Mouse (Mus musculus) CH12.LX (cell line): ENCODE data around the gene Fxyd5. TPM values are rescaled to one million over a fixed set of nuclear protein-coding genes. Genes with fewer than 3 reads are reported as not detected.

Experiments used
- DNase-seq: peaks from one replicate; pipeline ENCODE4 v3.0.0-alpha.2; 2013; ENCODE audit errors: extremely low read depth
- H3K27ac ChIP-seq: 2 replicates; pipeline ENCODE4 v1.5.1; 2012; ENCODE audit warnings: low read depth, mild to moderate bottlenecking, control low read depth, moderate library complexity; ENCODE audit not compliant: insufficient read depth
- H3K27me3 ChIP-seq: replicated peaks from 2 replicates; pipeline ENCODE3; 2012; ENCODE audit warnings: inconsistent platforms
- H3K36me3 ChIP-seq, 2 experiments: replicated peaks in 1 of 2; 2 replicates each; pipeline versions ENCODE3 to v1.6.1; 2012; ENCODE audit warnings: inconsistent platforms in 1 of 2, low read length in 1 of 2, mild to moderate bottlenecking in 1 of 2, mixed read lengths in 1 of 2, moderate library complexity in 1 of 2; ENCODE audit not compliant: control insufficient read depth in 1 of 2, insufficient read depth in 1 of 2
- H3K4me1 ChIP-seq, 2 experiments: 2 replicates each; pipeline ENCODE4 v1.6.1; 2012; ENCODE audit warnings: inconsistent platforms in 1 of 2, moderate library complexity in 1 of 2; ENCODE audit not compliant: insufficient read depth in 2 of 2, control insufficient read depth in 1 of 2
- H3K4me2 ChIP-seq: 2 replicates; pipeline ENCODE4 v1.6.1; 2012; ENCODE audit warnings: low read depth, mild to moderate bottlenecking, control low read depth; ENCODE audit not compliant: poor library complexity, insufficient read depth, severe bottlenecking
- H3K4me3 ChIP-seq, 3 experiments: fragments of 150-350 bp in 1 of 3; sonication (generic) in 1 of 3; replicated peaks in 1 of 3; 2 replicates each; pipeline versions ENCODE3 to v1.5.1; 2011 to 2012; ENCODE audit warnings: low read depth in 2 of 3, low read length in 2 of 3, mild to moderate bottlenecking in 2 of 3, moderate library complexity in 2 of 3, control low read depth in 1 of 3, improper control_type of control experiment in 1 of 3, inconsistent platforms in 1 of 3, mixed read lengths in 1 of 3; ENCODE audit not compliant: poor library complexity in 1 of 3
- H3K79me2 ChIP-seq: replicated peaks from 2 replicates; pipeline ENCODE4 v1.6.1; 2012; ENCODE audit warnings: mild to moderate bottlenecking, moderate library complexity; ENCODE audit not compliant: control insufficient read depth, poor library complexity, insufficient read depth, severe bottlenecking; ENCODE audit errors: extremely low read depth
- H3K9ac ChIP-seq: 2 replicates; pipeline ENCODE4 v1.6.1; 2012; ENCODE audit warnings: low read depth, mild to moderate bottlenecking, control low read depth, moderate library complexity; ENCODE audit not compliant: insufficient read depth
- H3K9me3 ChIP-seq: replicated peaks from 2 replicates; pipeline ENCODE3; 2012; ENCODE audit warnings: low read length, inconsistent platforms, mixed read lengths
- BHLHE40 ChIP-seq: IDR thresholded peaks from 2 replicates; pipeline ENCODE4 v1.6.1; 2011; ENCODE audit warnings: mild to moderate bottlenecking, low read depth, low read length, improper control_type of control experiment
- CTCF ChIP-seq, 2 experiments: IDR thresholded peaks in 1 of 2; conservative IDR thresholded peaks in 1 of 2; 2 replicates each; pipeline ENCODE4 v1.5.1; 2011 to 2012; ENCODE audit warnings: low read depth in 2 of 2, low read length in 2 of 2, improper control_type of control experiment in 1 of 2, inconsistent platforms in 1 of 2, mild to moderate bottlenecking in 1 of 2, moderate library complexity in 1 of 2
- ETS1 ChIP-seq: conservative IDR thresholded peaks from 2 replicates; pipeline ENCODE4 v1.6.1; 2012; ENCODE audit warnings: low read depth, mild to moderate bottlenecking, inconsistent platforms, low read length, improper control_type of control experiment, moderate library complexity
- HCFC1 ChIP-seq: IDR thresholded peaks from 2 replicates; pipeline ENCODE4 v1.6.1; 2012; ENCODE audit warnings: low read depth, mild to moderate bottlenecking, inconsistent platforms, low read length, improper control_type of control experiment
- JUND ChIP-seq: conservative IDR thresholded peaks from 2 replicates; pipeline ENCODE4 v1.6.1; 2011; ENCODE audit warnings: low read depth, low read length, improper control_type of control experiment
- KAT2A ChIP-seq: IDR thresholded peaks from 2 replicates; pipeline ENCODE4 v1.6.1; 2012; ENCODE audit warnings: low read length, improper control_type of control experiment, inconsistent platforms; ENCODE audit not compliant: insufficient replicate concordance
- MAFK ChIP-seq: IDR thresholded peaks from 2 replicates; pipeline ENCODE4 v1.6.1; 2011; ENCODE audit warnings: low read length, improper control_type of control experiment; ENCODE audit not compliant: insufficient replicate concordance
- MAZ ChIP-seq: IDR thresholded peaks from 2 replicates; pipeline ENCODE4 v1.6.1; 2012; ENCODE audit warnings: low read depth, mild to moderate bottlenecking, inconsistent platforms, low read length, improper control_type of control experiment, moderate library complexity
- MEF2A ChIP-seq: IDR thresholded peaks from 2 replicates; pipeline ENCODE4 v1.6.1; 2014; ENCODE audit warnings: low read depth, mild to moderate bottlenecking, inconsistent platforms, low read length, improper control_type of control experiment, borderline replicate concordance
- MYC ChIP-seq: IDR thresholded peaks from 2 replicates; pipeline ENCODE4 v1.6.1; 2011; ENCODE audit warnings: low read depth, mild to moderate bottlenecking, improper control_type of control experiment, low read length
- POLR2A ChIP-seq: IDR thresholded peaks from 2 replicates; pipeline ENCODE4 v1.6.1; 2011; ENCODE audit warnings: low read depth, mild to moderate bottlenecking, improper control_type of control experiment, low read length
- POLR2AphosphoS2 ChIP-seq: IDR thresholded peaks from 2 replicates; pipeline ENCODE4 v1.6.1; 2011; ENCODE audit warnings: low read depth, low read length, improper control_type of control experiment
- SIN3A ChIP-seq: IDR thresholded peaks from 2 replicates; pipeline ENCODE4 v1.6.1; 2012; ENCODE audit warnings: low read length, improper control_type of control experiment, inconsistent platforms
- SMC3 ChIP-seq: IDR thresholded peaks from 2 replicates; pipeline ENCODE4 v1.6.1; 2011; ENCODE audit warnings: low read depth, low read length, improper control_type of control experiment
- TCF12 ChIP-seq: IDR thresholded peaks from 2 replicates; pipeline ENCODE4 v1.6.1; 2014; ENCODE audit warnings: low read depth, mild to moderate bottlenecking, inconsistent platforms, low read length, improper control_type of control experiment
- USF1 ChIP-seq: IDR thresholded peaks from 2 replicates; pipeline ENCODE4 v1.6.1; 2014; ENCODE audit warnings: low read depth, mild to moderate bottlenecking, inconsistent platforms, low read length, improper control_type of control experiment
- USF2 ChIP-seq: conservative IDR thresholded peaks from 2 replicates; pipeline ENCODE4 v1.6.1; 2011; ENCODE audit warnings: low read depth, low read length, improper control_type of control experiment
- dilution Hi-C: fragments of 300-500 bp; cut with MboI; formaldehyde crosslinking; loops from 2 replicates; pipeline ENCODE4 v1.14.3; 2020; ENCODE audit warnings: low sequenced_read_pairs; ENCODE audit not compliant: extremely low pct_unique_long_range_greater_than_20kb, extremely low pct_ligation_motif_present
- in situ Hi-C: fragments of 300-500 bp; cut with MboI; formaldehyde crosslinking; loops from 3 replicates; pipeline ENCODE4 v1.14.3; 2019; ENCODE audit warnings: low sequenced_read_pairs, low pct_ligation_motif_present, low pct_unique_long_range_greater_than_20kb, mixed read lengths
- polyA plus RNA-seq: library from polyadenylated mRNA; unstranded; fragments of >175 nt; gene quantifications from 2 replicates; pipeline ENCODE4 v1.2.1, GENCODE M21; 2012; ENCODE audit warnings: low read depth; ENCODE audit not compliant: insufficient read length
- total RNA-seq, 2 experiments: library from RNA; depleted of rRNA; stranded (reverse); fragments of 300-350 nt in 1 of 2; fragments of >200 nt in 1 of 2; gene quantifications; 2 replicates each; pipeline ENCODE4 v1.2.3; 2012 to 2014

The Fxyd5 gene
- total and polyA plus RNA-seq, 3 experiments: 43.8 to 124 (median 71.6) TPM

GRCm38 (mm10) chr7:31081106-31081505, 38.8 kb upstream of the Fxyd5 start:
- Histone ChIP-seq H3K27me3 (peaks cover 10% of the 10 kb centered on the region), H3K4me1 (peaks cover 0 to 7% of the 10 kb centered on the region in 2 experiments; a peak in 2 of 4 replicates), H3K9me3 (peaks cover 6% of the 10 kb centered on the region), H3K4me2 (no peak overlapping the region), H3K27ac (no peak overlapping the region), H3K4me3 (no peak overlapping the region), H3K36me3 (no peaks in the 10 kb centered on the region), H3K9ac (no peak overlapping the region), H3K79me2 (no peaks in the 10 kb centered on the region)
- in situ Hi-C loops: no loop called here
- TF ChIP-seq HCFC1 (no peak), POLR2A (no peak), TCF12 (no peak), KAT2A (no peak)
- dilution Hi-C loops: no loop called here
- DNase-seq: no peak

- Histone ChIP-seq H3K79me2 (no peaks in the 10 kb centered on the region), H3K36me3 (no peaks in the 10 kb centered on the region), H3K9me3 (peaks cover 6% of the 10 kb centered on the region), H3K4me2 (no peak overlapping the region), H3K4me3 (no peak overlapping the region), H3K4me1 (peaks cover 0 to 7% of the 10 kb centered on the region in 2 experiments; a peak in 2 of 4 replicates), H3K27me3 (peaks cover 13% of the 10 kb centered on the region), H3K27ac (no peak overlapping the region), H3K9ac (no peak overlapping the region)
- DNase-seq: no peak
- dilution Hi-C loops (no loop called here), in situ Hi-C loops (no loop called here)
- TF ChIP-seq CTCF (conservative IDR thresholded peaks at IDR 0.05 in 1 of 2, IDR thresholded peaks at IDR 0.05 in 1 of 2; ENCODE audit: low read depth in 2 of 2, low read length in 2 of 2) (no peak), SIN3A (no peak), JUND (no peak), BHLHE40 (no peak), USF1 (no peak), ETS1 (no peak), MEF2A (no peak), MAZ (no peak)
Observed at GRCm38 (mm10) chr7:31080611-31081010, 38.3 kb upstream of the Fxyd5 start.

GRCm38 (mm10) chr7:31079670-31080069, 37.4 kb upstream of the Fxyd5 start:
- in situ Hi-C loops: no loop called here
- H3K4me3 ChIP-seq: no peak overlapping the region
- H3K9me3 ChIP-seq: peaks cover 6% of the 10 kb centered on the region
- DNase-seq: no peak
- TF ChIP-seq MAFK (no peak), SMC3 (no peak), POLR2AphosphoS2 (no peak), MYC (no peak), USF2 (no peak), HCFC1 (no peak), POLR2A (no peak)
- TF ChIP-seq, all 38 proteins: peak for 0
- Histone ChIP-seq H3K36me3 (no peaks in the 10 kb centered on the region), H3K27ac (no peak overlapping the region), H3K27me3 (peaks cover 13% of the 10 kb centered on the region), H3K9ac (no peak overlapping the region), H3K4me2 (no peak overlapping the region), H3K79me2 (no peaks in the 10 kb centered on the region), H3K4me1 (peaks cover 0 to 7% of the 10 kb centered on the region in 2 experiments; a peak in 2 of 4 replicates)
- dilution Hi-C loops: no loop called here
